Mouse (Mus musculus) heart, postnatal 0 days (tissue): ENCODE measurements around the gene Rmi2.

Source experiments
- CTCF ChIP-seq: IDR thresholded peaks from 2 replicates; pipeline ENCODE4 v1.5.1; 2016; ENCODE audit warnings: antibody characterized with exemption, control low read depth, low read depth
- EP300 ChIP-seq: IDR thresholded peaks from 2 replicates; pipeline ENCODE4 v1.6.1; 2016; ENCODE audit warnings: antibody characterized with exemption, low read depth

- no peak for TF ChIP-seq EP300
- TF ChIP-seq CTCF = no peak
Observed at GRCm38 (mm10) chr16:10849965-10850861, 15.4 kb downstream of the Rmi2 start.
